Mouse (Mus musculus): Measurements from ENCODE around the gene Chrna9.

DNA sequence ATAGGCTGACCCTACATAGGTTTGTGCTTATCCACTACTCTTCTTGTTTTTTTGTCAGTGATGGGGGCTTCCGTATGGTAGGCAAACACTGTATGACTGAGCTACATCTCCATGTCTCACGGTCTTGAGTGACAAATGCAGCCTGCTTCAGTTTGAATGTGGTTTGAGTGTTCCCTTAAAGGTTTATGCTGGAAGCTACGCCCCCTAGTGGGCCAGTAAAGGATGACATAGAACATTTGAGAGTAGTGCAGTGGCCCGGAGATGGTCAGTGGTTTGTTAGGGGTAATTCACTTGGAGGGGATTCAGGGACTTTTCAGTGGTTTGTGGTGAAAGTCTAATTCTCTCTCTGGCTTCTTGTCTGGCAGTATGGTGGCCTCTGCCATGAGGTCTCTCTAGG, 16.8 kb downstream of the Chrna9 start:
- TF ChIP-seq CTCF (IDR thresholded peaks at IDR 0.05; ENCODE audit: low read depth) = peak; percentile 69
- TF ChIP-seq EP300 (IDR thresholded peaks at IDR 0.05; ENCODE audit: low read depth) = no peak
